ENCODE assay signal across 11 mouse cellular contexts in genomic region chr6:91576906-91577305, GRCm38 (mm10).
DNase-seq lines count a peak whose midpoint lies in the region; ATAC-seq lines count a peak whose summit lies in the region.
"Had no signal": no experiment of that assay in that cellular context is flagged by ENCODE, and none has a peak within 500 bp of the region (broad histone marks: within the 10 kb centered on the region; RNA-seq: fewer than 3 reads in every experiment).

No protein-coding gene starts in this region.

- H3K27me3 ChIP-seq in embryonic facial prominence, embryonic 13.5 days, result no peaks in the 10 kb centered on the region
- no peaks in the 10 kb centered on the region for H3K27me3 ChIP-seq in embryonic facial prominence, embryonic 10.5 days (replicated peaks; ENCODE audit: low read depth, poor library complexity, severe bottlenecking)
- H3K27me3 ChIP-seq: embryonic facial prominence, embryonic 15.5 days had no signal

- H3K27ac ChIP-seq in embryonic facial prominence, embryonic 13.5 days, result peak overlapping the region; percentile 2; the same call in 1 of the 2 replicates
- H3K27ac ChIP-seq in embryonic facial prominence, embryonic 10.5 days (replicated peaks), result no peak overlapping the region
- H3K27ac ChIP-seq: embryonic facial prominence, embryonic 15.5 days; liver, embryonic 14.5 days had no signal

- WGBS in embryonic facial prominence, embryonic 13.5 days, result 60% methylated on average over 15 of the region's 15 CpGs
- WGBS in embryonic facial prominence, embryonic 10.5 days, result 63% methylated on average over 15 of the region's 15 CpGs

- H3K4me1 ChIP-seq in embryonic facial prominence, embryonic 13.5 days, result peaks cover 3% of the 10 kb centered on the region; the same call in 1 of the 2 replicates
- no peaks in the 10 kb centered on the region for H3K4me1 ChIP-seq in embryonic facial prominence, embryonic 10.5 days

- no peak overlapping the region for H3K9ac ChIP-seq in embryonic facial prominence, embryonic 13.5 days
- H3K9ac ChIP-seq: embryonic facial prominence, embryonic 15.5 days; liver, embryonic 14.5 days had no signal

- H3K4me2 ChIP-seq in embryonic facial prominence, embryonic 13.5 days, result no peak overlapping the region
- H3K4me2 ChIP-seq: embryonic facial prominence, embryonic 15.5 days had no signal

- no peak for ATAC-seq in embryonic facial prominence, embryonic 13.5 days (ENCODE audit: insufficient number of reproducible peaks, insufficient read depth, low FRiP score, low TSS enrichment, low read depth)

- H3K4me3 ChIP-seq in embryonic facial prominence, embryonic 13.5 days, result no peak overlapping the region
- H3K4me3 ChIP-seq in embryonic facial prominence, embryonic 10.5 days, result no peak overlapping the region
- H3K4me3 ChIP-seq: embryonic facial prominence, embryonic 15.5 days had no signal

- H3K9me3 ChIP-seq in embryonic facial prominence, embryonic 13.5 days, result no peaks in the 10 kb centered on the region
- no peaks in the 10 kb centered on the region for H3K9me3 ChIP-seq in embryonic facial prominence, embryonic 10.5 days
- H3K9me3 ChIP-seq: embryonic facial prominence, embryonic 15.5 days had no signal

- no peaks in the 10 kb centered on the region for H3K36me3 ChIP-seq in embryonic facial prominence, embryonic 13.5 days
- H3K36me3 ChIP-seq in embryonic facial prominence, embryonic 10.5 days (replicated peaks), result no peaks in the 10 kb centered on the region
- H3K36me3 ChIP-seq: embryonic facial prominence, embryonic 15.5 days had no signal

- no peak for DNase-seq in embryonic facial prominence, embryonic 10.5 days (ENCODE audit: low spot score)
- DNase-seq in right cerebral cortex, adult 18-20 months, result peak; percentile 74
- DNase-seq in right cerebral cortex, postnatal 4 days, result no peak
- DNase-seq in layer of hippocampus, postnatal 36 days, result peak; percentile 20 to 24
- peak; percentile 58 for DNase-seq in telencephalon, adult 2 months (ENCODE audit: low read depth, low spot score)
- DNase-seq in thymus, postnatal 4 days, result no peak
- no peak for DNase-seq in lung, postnatal 25 days (ENCODE audit: low spot score)
- DNase-seq: thymus, adult 2 months had no signal

Comparison
In these comparisons a context has a peak if more than half of its experiments do, and no peak if none do; other contexts are left out.
1. DNase-seq: peak in right cerebral cortex, adult 18-20 months (single experiment), layer of hippocampus, postnatal 36 days (2 of 2) and telencephalon, adult 2 months (single experiment); none in embryonic facial prominence, embryonic 10.5 days (single experiment), right cerebral cortex, postnatal 4 days (single experiment), thymus, postnatal 4 days (single experiment) and lung, postnatal 25 days (single experiment).